Mouse (Mus musculus) kidney, adult 9 months (tissue): Measurements from ENCODE around the gene Trp53rkb.
A peak's percentile ranks its signal among the peaks of the same experiment; 100 is the strongest.

Experiments used
- DNase-seq: peaks from one replicate; pipeline ENCODE4 v3.0.0; 2022

Trp53rkb gene

GRCm38 (mm10) chr2:166792355-166792754, at the start of gene Trp53rkb:
Gene Trp53rkb, plus strand, starts transcription at chr2:166792531.
- no peak for DNase-seq

DNA sequence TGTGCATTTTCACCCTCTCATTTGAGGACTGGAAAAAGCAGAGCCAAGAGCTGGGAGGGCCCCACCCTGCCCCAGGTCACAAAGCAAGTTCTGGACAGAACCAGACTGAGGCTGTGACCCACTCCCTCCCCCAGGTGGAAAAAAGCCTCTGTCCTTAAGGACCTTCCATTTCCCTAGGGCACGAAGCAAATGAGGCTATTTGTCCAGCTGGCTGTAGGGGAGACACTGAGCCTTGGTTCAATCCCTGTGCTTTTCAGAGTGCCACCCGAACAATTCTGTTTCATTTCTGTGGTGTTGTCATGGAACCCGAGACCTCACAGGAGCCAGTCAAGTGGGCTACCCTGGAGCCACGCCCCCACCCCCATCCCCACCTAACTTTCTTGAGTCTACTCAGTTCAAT, 48.8 kb upstream of the Trp53rkb start:
- DNase-seq = no peak

DNA sequence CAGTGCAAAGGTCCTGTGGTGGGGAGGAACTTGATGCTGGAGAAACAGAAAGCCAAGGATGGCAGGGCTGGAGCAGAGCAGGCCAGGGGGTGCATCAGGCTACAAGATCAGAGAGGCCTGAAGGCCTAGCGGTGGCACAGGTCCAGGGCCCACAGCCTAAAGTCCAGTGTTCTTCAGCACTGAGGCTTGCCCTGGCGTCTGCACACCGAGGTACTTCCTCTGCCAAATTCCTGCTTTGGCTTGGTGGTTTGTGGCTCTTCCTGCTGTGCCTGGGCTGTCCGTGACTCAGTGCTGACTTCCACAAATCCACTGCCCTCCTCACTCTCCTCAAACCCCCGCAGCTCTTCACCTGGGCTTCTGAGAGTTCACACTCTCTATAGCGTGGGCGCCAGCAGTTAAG, 47.9 kb upstream of the Trp53rkb start:
- peak; percentile 69 for DNase-seq

DNA sequence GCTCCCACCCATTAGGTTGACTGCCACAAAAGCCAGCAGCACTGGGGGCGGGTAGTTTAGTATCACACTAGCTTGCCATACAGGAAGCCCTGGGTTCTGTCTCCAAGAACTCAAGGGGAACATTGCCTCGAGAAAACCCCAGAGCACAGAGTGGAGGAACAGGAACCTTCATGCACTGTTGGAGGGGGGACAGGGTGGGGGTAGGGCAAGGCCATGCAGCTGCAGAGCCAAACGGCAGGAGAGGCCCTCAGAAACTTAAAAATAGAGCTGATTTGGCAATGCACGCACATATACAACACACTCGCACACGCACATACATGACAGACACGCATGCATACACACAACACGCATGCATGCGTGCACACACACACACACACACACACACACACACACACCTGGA, 46.5 kb upstream of the Trp53rkb start:
- no peak for DNase-seq

- peak; percentile 43 for DNase-seq
Observed at GRCm38 (mm10) chr2:166746261-166746913, 45.9 kb upstream of the Trp53rkb start.

- no peak for DNase-seq
Observed at GRCm38 (mm10) chr2:166750620-166751191, 41.6 kb upstream of the Trp53rkb start.

- DNase-seq = no peak
Observed at GRCm38 (mm10) chr2:166754194-166754593, 38.1 kb upstream of the Trp53rkb start.

GRCm38 (mm10) chr2:166754760-166755159, 37.6 kb upstream of the Trp53rkb start:
- no peak for DNase-seq

- DNase-seq = no peak
Observed at GRCm38 (mm10) chr2:166757969-166758368, 34.4 kb upstream of the Trp53rkb start.

GRCm38 (mm10) chr2:166764051-166764450, 28.3 kb upstream of the Trp53rkb start:
- DNase-seq = no peak

- DNase-seq = no peak
Observed at GRCm38 (mm10) chr2:166767591-166767990, 24.7 kb upstream of the Trp53rkb start.

- no peak for DNase-seq
Observed at GRCm38 (mm10) chr2:166771396-166771795, 20.9 kb upstream of the Trp53rkb start.

DNA sequence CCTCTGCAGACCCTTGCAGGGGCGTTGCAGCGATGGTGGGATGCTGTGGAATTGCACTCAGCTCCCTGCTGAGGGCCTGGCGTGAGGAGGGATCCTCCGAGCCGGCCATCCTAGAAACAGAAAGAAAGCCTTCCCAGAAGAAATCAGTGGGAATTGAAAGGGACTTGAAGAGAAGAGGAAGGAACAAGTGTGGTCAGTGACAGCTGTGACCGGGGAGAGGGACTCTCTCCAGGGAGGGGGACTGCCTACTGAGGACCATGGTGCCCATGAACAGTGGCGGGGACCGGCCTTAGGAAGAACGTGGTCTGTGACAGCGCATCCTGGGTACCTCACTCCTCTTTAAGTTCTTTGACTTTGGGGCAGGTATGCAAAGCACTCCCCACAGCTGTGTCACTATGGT, 18.7 kb upstream of the Trp53rkb start:
- no peak for DNase-seq

- DNase-seq = no peak
Observed at GRCm38 (mm10) chr2:166774275-166774674, 18.1 kb upstream of the Trp53rkb start.

GRCm38 (mm10) chr2:166775357-166775893, 16.9 kb upstream of the Trp53rkb start:
- DNase-seq = no peak

DNA sequence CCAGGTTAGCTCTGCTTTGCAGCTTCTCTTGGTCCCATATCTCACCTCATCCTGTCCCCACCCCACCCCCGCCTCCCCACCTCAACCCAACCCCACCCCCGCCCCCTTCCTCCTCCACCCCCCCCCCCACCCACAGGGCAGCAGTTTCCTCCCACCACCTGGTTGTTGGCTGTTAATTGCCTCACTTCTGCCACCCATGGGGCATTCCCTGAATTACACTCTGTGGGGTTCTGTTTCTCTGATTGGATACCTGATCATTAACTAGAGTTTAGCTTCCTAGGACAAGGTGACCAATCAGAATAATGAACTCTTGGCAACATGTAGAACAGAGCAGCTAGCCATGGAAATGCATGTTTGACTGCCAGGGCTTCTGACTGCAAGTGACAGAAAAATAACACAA, 16.1 kb upstream of the Trp53rkb start:
- DNase-seq = peak; percentile 46

DNA sequence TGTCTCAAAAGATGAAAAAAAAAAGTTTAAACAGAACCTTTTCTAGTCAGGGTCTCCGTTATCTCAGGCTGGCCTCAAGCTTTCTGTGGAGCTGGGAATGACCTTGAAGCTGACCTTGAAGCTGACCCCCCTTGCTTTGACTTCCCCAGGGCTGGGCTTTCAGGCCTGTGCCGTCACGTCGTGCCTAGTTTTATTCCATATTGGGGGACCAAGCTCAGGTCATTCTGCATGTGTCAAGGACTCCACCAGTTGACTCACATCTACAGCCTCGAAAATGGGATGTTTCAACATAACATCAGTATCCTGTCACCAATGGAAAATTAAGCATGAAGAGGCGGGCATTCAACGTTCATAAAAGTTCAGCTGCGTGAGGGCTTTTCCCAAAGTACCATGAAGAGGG, 12.4 kb upstream of the Trp53rkb start:
- DNase-seq = no peak

DNA sequence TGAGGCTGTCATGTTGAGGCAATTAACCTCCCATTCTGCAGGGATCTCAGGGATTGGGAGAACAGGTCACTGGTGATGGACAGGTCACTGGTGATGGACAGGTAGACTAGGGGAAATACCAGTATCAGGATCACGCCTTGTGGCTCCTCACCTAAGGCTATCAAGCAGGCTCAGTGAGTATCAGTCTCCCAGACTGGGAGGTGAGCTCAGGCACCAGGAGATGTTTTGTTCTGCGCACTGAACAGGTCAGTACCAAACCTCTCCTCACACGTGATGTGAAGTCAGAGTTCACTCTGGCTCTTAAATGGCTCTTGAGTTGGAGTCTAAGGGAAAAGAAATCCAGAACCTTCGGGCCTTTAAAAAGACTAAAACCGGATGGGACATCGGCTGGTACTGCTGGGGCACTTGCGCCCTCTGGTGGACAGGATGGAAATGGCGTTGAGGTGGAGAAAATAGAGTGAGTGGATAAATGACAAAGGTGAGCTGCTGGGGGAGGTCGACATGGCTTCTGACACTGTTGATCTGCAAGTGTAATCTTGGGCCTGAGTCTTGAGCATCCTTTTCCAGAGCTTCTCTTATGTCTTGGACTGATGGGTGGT, 11.3 kb upstream of the Trp53rkb start:
- DNase-seq = peak; percentile 76

DNA sequence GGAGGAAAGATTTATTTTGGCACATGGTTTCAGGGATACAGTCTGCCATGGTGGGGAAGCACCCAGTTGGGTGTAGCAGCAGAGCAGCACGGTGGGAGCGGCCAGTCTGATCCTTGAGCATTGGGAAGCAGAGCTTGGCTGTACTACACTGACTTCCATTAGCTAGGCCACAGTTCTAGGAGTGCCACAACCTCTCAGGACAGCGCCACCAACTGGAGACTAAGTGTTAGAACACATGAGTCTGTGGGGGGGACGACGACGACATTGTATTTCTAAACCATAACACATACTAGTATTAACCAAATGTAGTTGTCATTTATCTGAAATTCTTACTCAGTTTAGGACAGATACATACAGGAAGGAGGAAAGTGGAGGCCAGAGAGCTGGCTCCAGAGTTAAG, 8.0 kb upstream of the Trp53rkb start:
- DNase-seq = no peak

DNA sequence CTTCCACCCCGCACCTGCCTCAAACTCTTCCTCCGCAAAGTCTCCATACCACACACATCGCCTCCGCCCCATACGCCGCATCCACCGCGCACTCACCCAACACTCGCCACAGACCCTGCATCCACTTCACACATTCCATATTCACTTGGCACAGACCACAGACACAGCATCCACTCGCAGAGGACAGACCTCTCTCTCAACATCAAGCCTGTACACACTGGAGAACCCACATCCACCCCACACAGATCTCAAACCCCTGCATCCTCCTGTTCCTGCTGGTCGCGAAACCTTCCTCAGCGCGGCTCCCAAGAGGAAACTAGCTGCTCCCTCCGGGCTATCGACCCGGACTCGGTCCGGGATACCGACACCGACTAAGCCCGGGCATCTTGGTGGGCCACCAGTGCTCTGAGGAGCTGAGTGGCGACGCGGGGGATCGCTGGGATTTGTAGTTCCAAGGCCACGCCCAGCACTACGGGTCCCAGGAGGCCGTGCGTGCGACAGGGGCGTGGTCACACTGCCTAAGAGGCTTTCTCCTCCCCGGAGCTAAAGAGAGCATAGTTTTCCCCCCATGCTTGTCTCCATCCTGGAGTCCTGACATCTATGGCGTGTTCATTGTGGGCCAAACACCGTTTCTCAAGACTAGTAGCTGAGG, 5.9 kb upstream of the Trp53rkb start:
- peak; percentile 93 for DNase-seq

DNA sequence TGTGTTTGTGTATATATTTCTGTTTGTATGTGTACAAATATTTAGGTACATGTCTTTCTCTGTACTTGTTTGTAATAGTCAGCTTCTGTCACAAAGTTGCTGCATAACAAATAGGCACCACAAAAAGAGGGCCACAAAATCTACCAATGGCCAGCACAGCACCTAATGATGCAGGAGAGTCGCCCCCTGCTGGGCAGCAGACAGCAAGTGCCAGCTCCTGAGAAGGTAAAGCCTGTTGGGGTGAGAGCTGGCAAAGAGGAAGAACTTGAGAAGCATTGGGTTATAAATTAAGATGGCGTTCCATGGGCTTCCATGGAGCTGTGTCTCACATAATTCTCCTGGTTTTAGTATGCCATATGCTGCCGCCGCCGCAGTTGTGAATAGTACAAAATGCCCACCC, 593 bp upstream of the Trp53rkb start:
- DNase-seq = no peak

DNA sequence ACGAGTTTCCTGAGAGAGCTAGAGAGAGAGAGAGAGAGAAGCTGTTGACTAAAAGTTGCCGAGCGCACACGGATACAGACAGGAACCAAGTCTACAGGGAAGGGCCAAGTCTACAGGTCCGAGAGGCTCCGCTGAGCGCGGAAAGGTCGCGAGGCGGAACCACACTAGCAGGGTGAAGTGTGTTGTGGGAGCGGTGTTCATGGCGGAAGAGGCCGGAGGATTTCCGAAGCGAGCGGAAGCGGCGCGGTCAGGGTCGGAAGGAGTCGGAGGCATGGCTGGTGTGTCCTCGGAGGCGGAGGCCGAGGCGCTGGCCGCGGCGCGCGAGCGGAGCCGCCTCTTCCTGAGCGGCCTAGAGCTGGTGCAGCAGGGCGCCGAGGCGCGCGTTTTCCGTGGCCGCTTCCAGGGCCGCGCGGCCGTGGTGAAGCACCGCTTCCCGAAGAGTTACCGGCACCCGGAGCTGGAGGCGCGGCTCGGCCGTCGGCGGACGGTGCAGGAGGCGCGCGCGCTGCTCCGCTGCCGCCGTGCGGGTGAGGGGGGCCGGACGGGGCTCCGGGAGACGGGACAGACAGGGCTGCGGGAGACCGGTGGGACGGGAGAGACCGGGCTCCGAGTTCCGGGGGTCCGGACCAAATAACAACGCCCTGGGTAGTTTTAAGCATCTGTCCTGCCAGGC, 1.3 kb downstream of the Trp53rkb start:
- peak; percentile 85 for DNase-seq
